Mouse (Mus musculus): ENCODE results near the gene Stx1a. TPM values are rescaled to one million over a fixed set of nuclear protein-coding genes. Genes with fewer than 3 reads are reported as not detected.

The Stx1a gene
- polyA plus RNA-seq, 1 experiment from 2014 or later, result 8.1 TPM

DNA sequence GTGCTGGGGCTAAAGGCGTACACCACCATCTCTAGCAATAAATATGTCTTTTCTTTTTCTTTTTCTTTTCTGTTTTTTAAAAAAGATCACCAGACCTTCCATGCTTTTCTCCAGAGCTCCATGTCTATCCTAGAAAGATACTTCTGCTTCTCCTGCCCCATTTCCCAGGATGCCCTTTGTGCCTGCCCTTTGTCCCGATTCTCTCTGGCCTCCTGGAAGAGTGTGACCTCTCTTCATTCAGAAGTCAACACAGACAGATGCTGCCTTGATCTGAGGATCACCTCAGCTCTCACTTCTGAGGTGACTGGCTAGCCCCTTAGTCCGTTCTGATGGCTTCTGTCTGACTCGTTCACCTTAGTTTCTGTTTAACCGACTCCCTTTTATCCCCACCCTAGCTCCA lies 57.3 kb downstream of the Stx1a start:
- peaks cover 23% of the 10 kb centered on the region for H3K4me1 ChIP-seq
- no peak overlapping the region for H3K4me3 ChIP-seq
- DNase-seq (ENCODE audit: low spot score), result no peak
- H3K9me3 ChIP-seq (replicated peaks), result no peaks in the 10 kb centered on the region
- H3K27ac ChIP-seq, result no peak overlapping the region
- WGBS, result 89% methylated on average over 5 of the region's 5 CpGs
- peaks cover 9% of the 10 kb centered on the region; the same call in 1 of the 2 replicates for H3K36me3 ChIP-seq
- H3K27me3 ChIP-seq (ENCODE audit: low read depth, poor library complexity, severe bottlenecking), result 0 out of 2 replicates have a peak, but pooled peaks cover 3% of the 10 kb centered on the region

GRCm38 (mm10) chr5:135086871-135087270 lies 63.6 kb downstream of the Stx1a start:
- H3K36me3 ChIP-seq, result 0 out of 2 replicates have a peak, but pooled peaks cover 2% of the 10 kb centered on the region
- 0 out of 2 replicates have a peak overlapping the region, but pooled peaks have one; percentile 38 for H3K27ac ChIP-seq
- DNase-seq (ENCODE audit: low spot score), result no peak
- no peak overlapping the region for H3K4me3 ChIP-seq
- peaks cover 22% of the 10 kb centered on the region for H3K4me1 ChIP-seq
- 26% methylated on average over 4 of the region's 4 CpGs for WGBS
- no peaks in the 10 kb centered on the region for H3K9me3 ChIP-seq (replicated peaks)
- H3K27me3 ChIP-seq (ENCODE audit: low read depth, poor library complexity, severe bottlenecking), result peaks cover 41% of the 10 kb centered on the region

DNA sequence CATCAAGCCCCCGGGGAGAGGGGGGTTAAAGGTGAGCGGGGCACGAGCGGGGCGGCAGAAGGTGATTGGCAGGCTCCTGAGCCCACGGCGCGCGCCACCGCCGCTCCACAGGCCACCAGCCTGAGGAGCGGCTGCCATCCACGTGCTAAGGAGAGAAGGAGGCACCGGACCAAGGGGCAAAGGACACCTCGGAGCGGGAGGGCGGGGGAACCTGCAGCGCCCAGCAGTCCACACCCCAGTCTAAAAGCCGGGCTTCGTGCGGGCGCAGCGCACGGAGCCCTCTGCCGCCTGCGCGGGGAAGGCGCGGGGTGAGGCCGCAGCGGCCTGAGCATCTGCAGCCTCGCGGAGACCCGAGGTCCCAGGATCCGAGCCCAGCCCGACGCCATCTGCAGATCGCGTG lies 66.4 kb downstream of the Stx1a start, which contains the start of gene Mlxipl:
Gene Mlxipl (plus strand): TSS at position 238 of the 400 bp plus-strand sequence.
- Histone ChIP-seq H3K27me3 (ENCODE audit: low read depth, poor library complexity, severe bottlenecking) (peaks cover 63% of the 10 kb centered on the region), H3K36me3 (0 out of 2 replicates have a peak, but pooled peaks cover 2% of the 10 kb centered on the region), H3K4me1 (peaks cover 19% of the 10 kb centered on the region), H3K9me3 (replicated peaks) (no peaks in the 10 kb centered on the region), H3K27ac (peak within 1 kb of the TSS; percentile 72), H3K4me3 (peak within 1 kb of the TSS; percentile 40)
- WGBS, result 3% methylated on average over 39 of the region's 39 CpGs
- peak; percentile 56 for DNase-seq (ENCODE audit: low spot score)

Other genes starting within 250 kb of the Stx1a start
- not detected in 2 replicates for gene Tmem270, start 116.7 kb upstream of the Stx1a start, polyA plus RNA-seq (2016; fragmentation: Nextera tagmentation; extraction: Ambion mirVana)
- gene Cldn13, start 108.0 kb upstream of the Stx1a start, polyA plus RNA-seq (2016; fragmentation: Nextera tagmentation; extraction: Ambion mirVana), result 2.1 and 2.3 TPM in 2 replicates
- 11.0 and 16.5 TPM in 2 replicates for gene Mettl27, start 91.1 kb upstream of the Stx1a start, polyA plus RNA-seq (2016; fragmentation: Nextera tagmentation; extraction: Ambion mirVana)
- 9.8 and 10.0 TPM in 2 replicates for gene Cldn4, start 76.5 kb upstream of the Stx1a start, polyA plus RNA-seq (2016; fragmentation: Nextera tagmentation; extraction: Ambion mirVana)
- 8.3 and 10.3 TPM in 2 replicates for gene Cldn3, start 37.3 kb upstream of the Stx1a start, polyA plus RNA-seq (2016; fragmentation: Nextera tagmentation; extraction: Ambion mirVana)
- 23.5 and 30.1 TPM in 2 replicates for gene Abhd11, start 14.3 kb upstream of the Stx1a start, polyA plus RNA-seq (2016; fragmentation: Nextera tagmentation; extraction: Ambion mirVana)
- 27.7 and 30.8 TPM in 2 replicates for gene Dnajc30, start 40.7 kb downstream of the Stx1a start, polyA plus RNA-seq (2016; fragmentation: Nextera tagmentation; extraction: Ambion mirVana)
- gene Bud23, start 41.5 kb downstream of the Stx1a start, polyA plus RNA-seq (2016; fragmentation: Nextera tagmentation; extraction: Ambion mirVana), result 194 and 201 TPM in 2 replicates
- 8.5 and 12.7 TPM in 2 replicates for gene Vps37d, start 54.8 kb downstream of the Stx1a start, polyA plus RNA-seq (2016; fragmentation: Nextera tagmentation; extraction: Ambion mirVana)
- 2.5 and 5.1 TPM in 2 replicates for gene Mlxipl, start 66.4 kb downstream of the Stx1a start, polyA plus RNA-seq (2016; fragmentation: Nextera tagmentation; extraction: Ambion mirVana)
- 19.4 and 30.7 TPM in 2 replicates for gene Tbl2, start 126.2 kb downstream of the Stx1a start, polyA plus RNA-seq (2016; fragmentation: Nextera tagmentation; extraction: Ambion mirVana)
- gene Bcl7b, start 144.8 kb downstream of the Stx1a start, polyA plus RNA-seq (2016; fragmentation: Nextera tagmentation; extraction: Ambion mirVana), result 44.5 and 45.4 TPM in 2 replicates
- gene Baz1b, start 163.8 kb downstream of the Stx1a start, polyA plus RNA-seq (2016; fragmentation: Nextera tagmentation; extraction: Ambion mirVana), result 58.1 and 68.3 TPM in 2 replicates
- gene Fzd9, start 227.7 kb downstream of the Stx1a start, polyA plus RNA-seq (2016; fragmentation: Nextera tagmentation; extraction: Ambion mirVana), result 0.25 and 1.7 TPM in 2 replicates